Mouse (Mus musculus) heart, embryonic 12.5 days (tissue): ENCODE results near the gene Syt2. TPM values are rescaled to one million over a fixed set of nuclear protein-coding genes. Genes with fewer than 3 reads are reported as not detected.

ENCODE experiments used
- ATAC-seq: fragments of 200-750 bp; cut with Nextera tagmentation; 2 replicates; pipeline ENCODE4 v1.8.0; 2017; ENCODE audit warnings: moderate TSS enrichment, moderate library complexity; ENCODE audit not compliant: insufficient number of reproducible peaks, low FRiP score
- H3K27ac ChIP-seq: fragments of 300-500 bp; sonication (generic); 2 replicates; pipeline ENCODE4 v1.5.1; 2016; ENCODE audit warnings: mild to moderate bottlenecking, moderate library complexity; ENCODE audit not compliant: poor library complexity, severe bottlenecking
- H3K27me3 ChIP-seq: fragments of 300-500 bp; sonication (generic); replicated peaks from 2 replicates; pipeline ENCODE4 v1.6.1; 2016; ENCODE audit warnings: mild to moderate bottlenecking, moderate library complexity
- H3K36me3 ChIP-seq: fragments of 300-500 bp; sonication (generic); 2 replicates; pipeline ENCODE4 v1.6.1; 2016; ENCODE audit warnings: mild to moderate bottlenecking, moderate library complexity
- H3K4me1 ChIP-seq: fragments of 300-500 bp; sonication (generic); replicated peaks from 2 replicates; pipeline ENCODE4 v1.6.1; 2016; ENCODE audit warnings: mild to moderate bottlenecking
- H3K4me2 ChIP-seq: fragments of 300-500 bp; sonication (generic); 2 replicates; pipeline ENCODE4 v1.6.1; 2016; ENCODE audit warnings: mild to moderate bottlenecking, moderate library complexity
- H3K4me3 ChIP-seq: fragments of 300-500 bp; sonication (generic); 2 replicates; pipeline ENCODE4 v1.5.1; 2016; ENCODE audit warnings: mild to moderate bottlenecking
- H3K9ac ChIP-seq: fragments of 300-500 bp; sonication (generic); 2 replicates; pipeline ENCODE4 v1.6.1; 2016; ENCODE audit warnings: mild to moderate bottlenecking, moderate library complexity
- H3K9me3 ChIP-seq: fragments of 300-500 bp; sonication (generic); replicated peaks from 2 replicates; pipeline ENCODE4 v1.6.1; 2016; ENCODE audit warnings: mild to moderate bottlenecking, moderate library complexity
- WGBS: fragments of 180-500 bp; shearing (Covaris S2); methylation state at CpG from one replicate; pipeline ENCODE4 v1.1.7; 2016; 5-methylcytosine and 5-hydroxymethylcytosine counted together
- polyA plus RNA-seq: library from polyadenylated mRNA; unstranded; fragments of >200 nt; fragmentation: Nextera tagmentation; extraction: Ambion mirVana; gene quantifications from 2 replicates; pipeline ENCODE4 v1.2.1, GENCODE M21; 2016

Syt2 gene
- polyA plus RNA-seq, 1 experiment from 2014 or later = 0.23 TPM

GRCm38 (mm10) chr1:134719718-134720304 lies 73.3 kb downstream of the Syt2 start:
- H3K36me3 ChIP-seq = no peaks in the 10 kb centered on the region
- H3K9me3 ChIP-seq = no peaks in the 10 kb centered on the region
- no peak for ATAC-seq
- H3K9ac ChIP-seq = no peak overlapping the region
- H3K4me3 ChIP-seq = no peak overlapping the region
- no peak overlapping the region for H3K27ac ChIP-seq
- H3K4me1 ChIP-seq = peaks cover 3% of the 10 kb centered on the region; the same call in 1 of the 2 replicates
- H3K4me2 ChIP-seq = no peak overlapping the region
- H3K27me3 ChIP-seq = peaks cover 39% of the 10 kb centered on the region
- WGBS = 51% methylated on average over 12 of the region's 12 CpGs

GRCm38 (mm10) chr1:134721486-134721885 lies 75.0 kb downstream of the Syt2 start:
- Histone ChIP-seq H3K27me3 (peaks cover 41% of the 10 kb centered on the region), H3K4me1 (peaks cover 3% of the 10 kb centered on the region; the same call in 1 of the 2 replicates), H3K9me3 (no peaks in the 10 kb centered on the region), H3K27ac (no peak overlapping the region), H3K36me3 (no peaks in the 10 kb centered on the region), H3K9ac (no peak overlapping the region), H3K4me3 (no peak overlapping the region), H3K4me2 (no peak overlapping the region)
- no peak for ATAC-seq
- WGBS = 82% methylated on average over 5 of the region's 5 CpGs

GRCm38 (mm10) chr1:134722891-134723290 lies 76.4 kb downstream of the Syt2 start:
- H3K36me3 ChIP-seq = no peaks in the 10 kb centered on the region
- H3K9me3 ChIP-seq = no peaks in the 10 kb centered on the region
- H3K27ac ChIP-seq = no peak overlapping the region
- WGBS = 81% methylated on average over 7 of the region's 7 CpGs
- H3K9ac ChIP-seq = no peak overlapping the region
- H3K4me3 ChIP-seq = no peak overlapping the region
- no peak for ATAC-seq
- no peak overlapping the region for H3K4me2 ChIP-seq
- peaks cover 10% of the 10 kb centered on the region; the same call in 1 of the 2 replicates for H3K4me1 ChIP-seq
- H3K27me3 ChIP-seq = peaks cover 42% of the 10 kb centered on the region

GRCm38 (mm10) chr1:134725276-134725675 lies 78.8 kb downstream of the Syt2 start:
- H3K9ac ChIP-seq = no peak overlapping the region
- ATAC-seq = peak; percentile 33; the same call in 1 of the 2 replicates

GRCm38 (mm10) chr1:134726480-134726879 lies 80.0 kb downstream of the Syt2 start:
- no peaks in the 10 kb centered on the region for H3K9me3 ChIP-seq
- H3K27ac ChIP-seq = no peak overlapping the region
- no peak overlapping the region for H3K4me3 ChIP-seq
- 0 out of 2 replicates have a peak, but pooled peaks cover 7% of the 10 kb centered on the region for H3K4me1 ChIP-seq
- H3K4me2 ChIP-seq = no peak overlapping the region
- no peak for ATAC-seq
- H3K9ac ChIP-seq = no peak overlapping the region
- WGBS = 85% methylated on average over 7 of the region's 7 CpGs
- H3K36me3 ChIP-seq = no peaks in the 10 kb centered on the region
- peaks cover 31% of the 10 kb centered on the region for H3K27me3 ChIP-seq

More at GRCm38 (mm10) chr1:134725276-134725675, 78.8 kb downstream of the Syt2 start:
- 41% methylated on average over 5 of the region's 5 CpGs for WGBS
- H3K4me3 ChIP-seq = no peak overlapping the region
- H3K36me3 ChIP-seq = no peaks in the 10 kb centered on the region
- 0 out of 2 replicates have a peak, but pooled peaks cover 7% of the 10 kb centered on the region for H3K4me1 ChIP-seq
- H3K9me3 ChIP-seq = no peaks in the 10 kb centered on the region
- no peak overlapping the region for H3K4me2 ChIP-seq
- H3K27me3 ChIP-seq = peaks cover 39% of the 10 kb centered on the region
- H3K27ac ChIP-seq = no peak overlapping the region

- Histone ChIP-seq H3K4me2 (no peak overlapping the region), H3K27ac (no peak overlapping the region), H3K9ac (no peak overlapping the region), H3K36me3 (no peaks in the 10 kb centered on the region), H3K9me3 (no peaks in the 10 kb centered on the region), H3K27me3 (peaks cover 24% of the 10 kb centered on the region), H3K4me3 (no peak overlapping the region), H3K4me1 (0 out of 2 replicates have a peak, but pooled peaks cover 7% of the 10 kb centered on the region)
- WGBS = 67% methylated on average over 8 of the region's 8 CpGs
- ATAC-seq = no peak
These were observed 80.8 kb downstream of the Syt2 start for GRCm38 (mm10) chr1:134727256-134727655.

GRCm38 (mm10) chr1:134733659-134734058 lies 87.2 kb downstream of the Syt2 start:
- H3K9ac ChIP-seq = no peak overlapping the region
- peaks cover 5% of the 10 kb centered on the region; the same call in 1 of the 2 replicates for H3K4me1 ChIP-seq
- ATAC-seq = no peak
- 86% methylated on average over 5 of the region's 5 CpGs for WGBS
- H3K9me3 ChIP-seq = 0 out of 2 replicates have a peak, but pooled peaks cover 6% of the 10 kb centered on the region
- H3K4me2 ChIP-seq = no peak overlapping the region
- no peak overlapping the region for H3K27ac ChIP-seq
- H3K36me3 ChIP-seq = no peaks in the 10 kb centered on the region
- H3K4me3 ChIP-seq = no peak overlapping the region
- H3K27me3 ChIP-seq = peaks cover 17% of the 10 kb centered on the region

- no peak overlapping the region for H3K9ac ChIP-seq
- ATAC-seq = no peak
- H3K36me3 ChIP-seq = no peaks in the 10 kb centered on the region
- 0 out of 2 replicates have a peak, but pooled peaks cover 4% of the 10 kb centered on the region for H3K9me3 ChIP-seq
- WGBS = 63% methylated on average over 9 of the region's 9 CpGs
- H3K4me3 ChIP-seq = no peak overlapping the region
- peaks cover 6% of the 10 kb centered on the region; the same call in 1 of the 2 replicates for H3K4me1 ChIP-seq
- no peak overlapping the region for H3K27ac ChIP-seq
- peaks cover 10% of the 10 kb centered on the region for H3K27me3 ChIP-seq
- H3K4me2 ChIP-seq = no peak overlapping the region
These were observed 91.0 kb downstream of the Syt2 start for GRCm38 (mm10) chr1:134737463-134737862.

GRCm38 (mm10) chr1:134741433-134741832 lies 95.0 kb downstream of the Syt2 start:
- Histone ChIP-seq H3K27me3 (peaks cover 8% of the 10 kb centered on the region), H3K4me1 (peaks cover 13% of the 10 kb centered on the region; the same call in 1 of the 2 replicates), H3K4me2 (no peak overlapping the region; the same call in 1 of the 2 replicates), H3K9ac (no peak overlapping the region), H3K36me3 (no peaks in the 10 kb centered on the region), H3K27ac (no peak overlapping the region), H3K4me3 (no peak overlapping the region), H3K9me3 (no peaks in the 10 kb centered on the region)
- no peak for ATAC-seq
- 69% methylated on average over 6 of the region's 6 CpGs for WGBS

GRCm38 (mm10) chr1:134741946-134742661 lies 95.6 kb downstream of the Syt2 start:
- H3K27ac ChIP-seq = no peak overlapping the region
- ATAC-seq = peak; percentile 88
- no peaks in the 10 kb centered on the region for H3K9me3 ChIP-seq
- H3K4me2 ChIP-seq = no peak overlapping the region
- peaks cover 9% of the 10 kb centered on the region for H3K4me1 ChIP-seq
- no peak overlapping the region for H3K9ac ChIP-seq
- no peak overlapping the region for H3K4me3 ChIP-seq
- no peaks in the 10 kb centered on the region for H3K36me3 ChIP-seq
- 57% methylated on average over 7 of the region's 7 CpGs for WGBS
- H3K27me3 ChIP-seq = peaks cover 8% of the 10 kb centered on the region

- H3K4me3 ChIP-seq = no peak overlapping the region
- H3K9ac ChIP-seq = no peak overlapping the region
- peaks cover 8% of the 10 kb centered on the region; the same call in 1 of the 2 replicates for H3K27me3 ChIP-seq
- ATAC-seq = no peak
- peaks cover 35% of the 10 kb centered on the region for H3K4me1 ChIP-seq
- H3K27ac ChIP-seq = no peak overlapping the region
- H3K36me3 ChIP-seq = no peaks in the 10 kb centered on the region
- WGBS = 50% methylated on average over 5 of the region's 6 CpGs
- H3K4me2 ChIP-seq = no peak overlapping the region
- H3K9me3 ChIP-seq = no peaks in the 10 kb centered on the region
These were observed 99.2 kb downstream of the Syt2 start for GRCm38 (mm10) chr1:134745648-134746047.
